Mouse (Mus musculus) heart, postnatal 0 days (tissue): ENCODE measurements around the gene Fntb. TPM values are rescaled to one million over a fixed set of nuclear protein-coding genes. Genes with fewer than 3 reads are reported as not detected.

ENCODE experiments used
- ATAC-seq: fragments of 200-750 bp; cut with Nextera tagmentation; 2 replicates; pipeline ENCODE4 v1.8.0; 2017; ENCODE audit warnings: low read depth, moderate number of reproducible peaks, moderate library complexity; ENCODE audit not compliant: insufficient read depth
- DNase-seq: peaks from one replicate; pipeline ENCODE4 v3.0.0-alpha.2; 2016; ENCODE audit warnings: low spot score
- H3K27ac ChIP-seq: fragments of 300-500 bp; sonication (generic); 2 replicates; pipeline ENCODE4 v1.5.1; 2014; ENCODE audit warnings: low read depth, mild to moderate bottlenecking
- H3K27me3 ChIP-seq: fragments of 300-500 bp; sonication (generic); 2 replicates; pipeline ENCODE4 v1.6.1; 2014; ENCODE audit warnings: low read length, mixed read lengths; ENCODE audit not compliant: control insufficient read depth, insufficient read depth
- H3K36me3 ChIP-seq: fragments of 300-500 bp; sonication (generic); replicated peaks from 2 replicates; pipeline ENCODE4 v1.6.1; 2014; ENCODE audit warnings: low read length, mixed read lengths; ENCODE audit not compliant: control insufficient read depth, insufficient read depth
- H3K4me1 ChIP-seq: fragments of 300-500 bp; sonication (generic); 2 replicates; pipeline ENCODE4 v1.6.1; 2014; ENCODE audit warnings: antibody characterized with exemption; ENCODE audit not compliant: control insufficient read depth, insufficient read depth
- H3K4me2 ChIP-seq: fragments of 300-500 bp; sonication (generic); 2 replicates; pipeline ENCODE4 v1.6.1; 2014; ENCODE audit warnings: low read depth, mild to moderate bottlenecking, low read length, moderate library complexity
- H3K4me3 ChIP-seq: fragments of 300-500 bp; sonication (generic); 2 replicates; pipeline ENCODE4 v1.5.1; 2014; ENCODE audit warnings: low read depth, low read length
- H3K9ac ChIP-seq: fragments of 300-500 bp; sonication (generic); replicated peaks from 2 replicates; pipeline ENCODE4 v1.6.1; 2014; ENCODE audit warnings: low read depth, low read length, mixed read lengths
- H3K9me3 ChIP-seq: fragments of 300-500 bp; sonication (generic); replicated peaks from 2 replicates; pipeline ENCODE4 v1.6.1; 2016; ENCODE audit warnings: low read length; ENCODE audit not compliant: control insufficient read depth
- CTCF ChIP-seq: IDR thresholded peaks from 2 replicates; pipeline ENCODE4 v1.5.1; 2016; ENCODE audit warnings: antibody characterized with exemption, control low read depth, low read depth
- EP300 ChIP-seq: IDR thresholded peaks from 2 replicates; pipeline ENCODE4 v1.6.1; 2016; ENCODE audit warnings: antibody characterized with exemption, low read depth
- WGBS: fragments of 180-500 bp; shearing (Covaris S2); extraction: QIAGEN DNeasy Blood & Tissue Kit; methylation state at CpG from one replicate; pipeline ENCODE4 v1.1.7; 2014; 5-methylcytosine and 5-hydroxymethylcytosine counted together
- polyA plus RNA-seq: library from polyadenylated mRNA; unstranded; fragments of >200 nt; fragmentation: Nextera tagmentation; extraction: Ambion mirVana; gene quantifications from 2 replicates; pipeline ENCODE4 v1.2.1, GENCODE M21; 2015
- total RNA-seq: library from RNA; depleted of rRNA; stranded (reverse); fragments of >200 nt; gene quantifications from 2 replicates; pipeline ENCODE4 v1.2.3, GENCODE M21; 2014; ENCODE audit warnings: low replicate concordance

Gene Fntb
- total and polyA plus RNA-seq, 2 experiments from 2014 or later = 13.0 to 20.0 TPM

GRCm38 (mm10) chr12:76924904-76925604, 159.7 kb downstream of the Fntb start:
- peaks cover 7% of the 10 kb centered on the region; the same call in 1 of the 2 replicates for H3K36me3 ChIP-seq
- H3K27me3 ChIP-seq = no peaks in the 10 kb centered on the region
- H3K27ac ChIP-seq = no peak overlapping the region
- no peak overlapping the region for H3K9ac ChIP-seq
- TF ChIP-seq CTCF (no peak), EP300 (no peak)
- no peak for DNase-seq
- peaks cover 10% of the 10 kb centered on the region; the same call in 1 of the 2 replicates for H3K4me1 ChIP-seq
- ATAC-seq = no peak
- H3K9me3 ChIP-seq = no peaks in the 10 kb centered on the region
- no peak overlapping the region for H3K4me2 ChIP-seq
- 87% methylated on average over 10 of the region's 10 CpGs for WGBS
- H3K4me3 ChIP-seq = no peak overlapping the region

DNA sequence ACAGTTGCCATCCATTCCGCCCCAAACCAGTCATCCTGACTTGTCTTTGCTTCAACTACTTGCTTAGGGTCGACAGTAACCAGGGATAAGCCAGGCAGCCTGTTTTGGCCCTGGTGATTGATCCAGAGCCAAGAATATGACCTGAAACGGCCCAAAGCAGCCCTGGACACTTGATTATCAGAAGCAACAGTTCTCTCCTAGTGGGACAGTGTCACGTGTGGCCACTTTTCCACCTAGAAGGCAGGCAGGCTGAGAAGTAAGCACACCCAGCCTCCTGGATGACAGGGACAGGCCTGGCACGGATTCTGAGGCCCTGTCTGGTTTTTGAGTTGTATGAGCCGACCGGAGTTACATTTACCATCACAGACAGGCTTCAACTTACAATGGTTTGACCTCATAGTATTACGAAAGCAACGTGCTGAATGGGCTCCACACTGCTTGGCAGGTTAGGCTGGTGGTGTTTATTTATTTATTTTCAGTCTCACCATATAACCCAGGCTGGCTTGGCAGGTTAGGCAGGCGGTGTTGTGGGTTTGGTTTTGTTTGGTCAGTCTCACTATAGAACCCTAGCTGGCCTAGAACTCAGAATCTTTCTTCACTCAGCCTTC, 161.1 kb downstream of the Fntb start:
- H3K27me3 ChIP-seq = no peaks in the 10 kb centered on the region
- 0 out of 2 replicates have a peak overlapping the region, but pooled peaks have one; percentile 17 for H3K27ac ChIP-seq
- no peak for DNase-seq
- no peak overlapping the region for H3K4me2 ChIP-seq
- peak; percentile 67 for ATAC-seq
- no peaks in the 10 kb centered on the region for H3K9me3 ChIP-seq
- TF ChIP-seq CTCF = no peak
- H3K4me3 ChIP-seq = no peak overlapping the region
- H3K4me1 ChIP-seq = peaks cover 10% of the 10 kb centered on the region; the same call in 1 of the 2 replicates
- 47% methylated on average over 10 of the region's 10 CpGs for WGBS
- H3K9ac ChIP-seq = no peak overlapping the region
- H3K36me3 ChIP-seq = no peaks in the 10 kb centered on the region

- no peak for DNase-seq
- H3K9ac ChIP-seq = no peak overlapping the region
- no peaks in the 10 kb centered on the region for H3K9me3 ChIP-seq
- H3K4me2 ChIP-seq = no peak overlapping the region
- no peaks in the 10 kb centered on the region for H3K36me3 ChIP-seq
- no peak for ATAC-seq
- no peak overlapping the region for H3K27ac ChIP-seq
- 75% methylated on average over 3 of the region's 3 CpGs for WGBS
- H3K27me3 ChIP-seq = no peaks in the 10 kb centered on the region
- peaks cover 10% of the 10 kb centered on the region; the same call in 1 of the 2 replicates for H3K4me1 ChIP-seq
- no peak for TF ChIP-seq EP300
- no peak for TF ChIP-seq CTCF
- H3K4me3 ChIP-seq = no peak overlapping the region
Observed at GRCm38 (mm10) chr12:76927012-76927411, 161.6 kb downstream of the Fntb start.

- Histone ChIP-seq H3K9ac (no peak overlapping the region), H3K4me2 (no peak overlapping the region), H3K27ac (no peak overlapping the region), H3K4me3 (no peak overlapping the region), H3K36me3 (no peaks in the 10 kb centered on the region), H3K9me3 (no peaks in the 10 kb centered on the region), H3K27me3 (no peaks in the 10 kb centered on the region), H3K4me1 (peaks cover 10% of the 10 kb centered on the region; the same call in 1 of the 2 replicates)
- ATAC-seq (no peak), DNase-seq (no peak)
- 66% methylated on average over 10 of the region's 10 CpGs for whole genome bisulfite sequencing
- no peak for TF ChIP-seq EP300
- no peak for TF ChIP-seq CTCF
Observed at GRCm38 (mm10) chr12:76927539-76927938, 162.2 kb downstream of the Fntb start.

GRCm38 (mm10) chr12:76930177-76930576, 164.8 kb downstream of the Fntb start:
- H3K4me3 ChIP-seq = no peak overlapping the region
- no peaks in the 10 kb centered on the region for H3K27me3 ChIP-seq
- no peak overlapping the region for H3K9ac ChIP-seq
- no peak for DNase-seq
- H3K4me1 ChIP-seq = peaks cover 10% of the 10 kb centered on the region; the same call in 1 of the 2 replicates
- 0 out of 2 replicates have a peak, but pooled peaks cover 3% of the 10 kb centered on the region for H3K36me3 ChIP-seq
- ATAC-seq = no peak
- 51% methylated on average over 6 of the region's 6 CpGs for WGBS
- no peak overlapping the region for H3K4me2 ChIP-seq
- TF ChIP-seq CTCF = no peak
- TF ChIP-seq EP300 = no peak
- no peaks in the 10 kb centered on the region for H3K9me3 ChIP-seq
- H3K27ac ChIP-seq = no peak overlapping the region
